Mouse (Mus musculus) spleen, adult 10 weeks (tissue): ENCODE measurements around the gene Ift80. TPM values are rescaled to one million over a fixed set of nuclear protein-coding genes. Genes with fewer than 3 reads are reported as not detected.

Experiments
- polyA plus RNA-seq: library from polyadenylated mRNA; stranded (reverse); fragments of 350-450 nt; fragmentation: Illumina TruSeq; extraction: RNeasy Lipid Tissue Mini Kit (QIAGEN cat#74804); gene quantifications from one replicate; pipeline ENCODE4 v1.2.3, GENCODE M21; 2015; ENCODE audit warnings: low replicate concordance; ENCODE audit not compliant: insufficient read depth

Ift80 gene
- polyA plus RNA-seq, result 38.7 TPM

GRCm38 (mm10) chr3:69004437-69005337 is at the start of gene Ift80, which contains the start of gene Smc4:
Ift80 (minus strand) TSS chr3:69004570.
Smc4 (plus strand) TSS chr3:69004738.

GRCm38 (mm10) chr3:69044645-69045399 is 40.5 kb upstream of the Ift80 start, which contains the start of gene Trim59:
Trim59 (minus strand) TSS chr3:69044755.

GRCm38 (mm10) chr3:68869211-68869690 is 135.1 kb downstream of the Ift80 start, which contains the start of gene 1110032F04Rik:
1110032F04Rik (plus strand) TSS chr3:68869586.

Other genes with a start within 250 kb of the Ift80 start
- gene 1110032F04Rik, start 135.0 kb downstream of the Ift80 start, polyA plus RNA-seq, result 0.77 TPM
- gene Smc4, start 168 bp upstream of the Ift80 start, polyA plus RNA-seq, result 197 TPM
- 85.6 TPM for gene Trim59, start 40.2 kb upstream of the Ift80 start, polyA plus RNA-seq
- 121 TPM for gene Kpna4, start 122.5 kb upstream of the Ift80 start, polyA plus RNA-seq
- gene Arl14, start 217.8 kb upstream of the Ift80 start, polyA plus RNA-seq, result not detected